Comparison of ENCODE assay signal across 9 mouse cellular contexts in the genomic region with DNA sequence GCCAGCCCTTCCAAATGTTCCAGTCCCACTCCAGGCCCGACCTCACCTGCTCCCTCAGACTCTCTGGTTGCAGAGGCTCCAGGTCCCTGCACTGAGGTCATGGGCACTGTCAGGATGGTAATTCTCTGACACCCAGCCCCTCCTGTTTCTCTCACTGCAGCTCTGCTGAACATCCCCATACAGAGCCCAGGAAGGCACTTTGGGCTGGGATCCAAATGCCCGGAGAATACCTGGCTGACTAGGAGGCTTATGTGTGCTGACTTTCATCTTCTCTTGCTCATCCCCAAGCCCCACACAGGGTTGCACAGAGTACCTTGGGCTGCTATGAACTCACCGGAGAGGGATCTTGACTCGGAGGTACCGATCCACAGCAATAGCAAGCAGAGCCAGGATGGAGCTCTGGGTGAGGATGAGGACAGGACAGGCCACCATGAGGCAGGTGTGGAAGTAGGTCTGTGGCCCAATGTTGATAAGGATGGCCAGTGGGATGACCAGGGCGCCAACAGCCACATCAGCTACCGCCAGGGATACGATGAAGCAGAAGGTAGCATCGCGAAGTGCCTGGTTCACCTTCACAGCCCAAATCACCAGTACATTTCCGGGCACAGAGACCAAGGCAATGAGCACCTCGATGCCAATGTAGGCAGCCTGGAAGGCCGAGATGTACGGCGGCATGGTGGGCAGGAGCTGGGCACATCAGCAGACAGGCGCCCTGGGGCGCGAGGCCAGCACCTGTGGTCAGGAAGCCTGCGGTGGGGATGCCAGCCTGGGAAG. TPM values are rescaled to one million over a fixed set of nuclear protein-coding genes. Genes with fewer than 3 reads are reported as not detected.
DNase-seq lines count a peak whose midpoint lies in the region; ATAC-seq lines count a peak whose summit lies in the region.
"Had no signal": no experiment of that assay in that cellular context is flagged by ENCODE, and none has a peak within 500 bp of the region (broad histone marks: within the 10 kb centered on the region; RNA-seq: fewer than 3 reads in every experiment).

No protein-coding gene starts in this region.

- peak overlapping the region; percentile 85 for H3K27ac ChIP-seq in heart, embryonic 10.5 days
- no peak overlapping the region for H3K27ac ChIP-seq in forebrain, embryonic 11.5 days (ENCODE audit: low read depth, low read length)
- no peak overlapping the region for H3K27ac ChIP-seq in limb, embryonic 13.5 days

- no peaks in the 10 kb centered on the region for H3K36me3 ChIP-seq in heart, embryonic 10.5 days
- no peaks in the 10 kb centered on the region for H3K36me3 ChIP-seq in forebrain, embryonic 11.5 days (ENCODE audit: control insufficient read depth, insufficient read depth, low read length)
- no peaks in the 10 kb centered on the region for H3K36me3 ChIP-seq in limb, embryonic 13.5 days

- H3K4me1 ChIP-seq in heart, embryonic 10.5 days = peaks cover 56% of the 10 kb centered on the region
- H3K4me1 ChIP-seq in forebrain, embryonic 11.5 days (replicated peaks; ENCODE audit: control insufficient read depth, insufficient read depth, low read length) = peaks cover 7% of the 10 kb centered on the region
- H3K4me1 ChIP-seq in limb, embryonic 13.5 days = peaks cover 23% of the 10 kb centered on the region

- H3K4me2 ChIP-seq in forebrain, embryonic 11.5 days (ENCODE audit: low read depth, low read length, severe bottlenecking) = no peak overlapping the region
- peak overlapping the region; percentile 95 for H3K4me2 ChIP-seq in limb, embryonic 13.5 days (replicated peaks)

- WGBS in heart, embryonic 10.5 days = 36% methylated on average over 19 of the region's 19 CpGs
- 45% methylated on average over 19 of the region's 19 CpGs for WGBS in forebrain, embryonic 11.5 days
- whole genome bisulfite sequencing in limb, embryonic 13.5 days = 47% methylated on average over 19 of the region's 19 CpGs

- DNase-seq in heart, embryonic 10.5 days (ENCODE audit: low spot score) = no peak
- no peak for DNase-seq in heart, adult 9 months (ENCODE audit: low spot score in 2 of 2)
- DNase-seq in brain, adult 2 months (ENCODE audit: low read depth, low spot score) = peak; percentile 69
- peak; percentile 49 for DNase-seq in forebrain, embryonic 11.5 days (ENCODE audit: low spot score)
- DNase-seq in spleen, postnatal 14 days (ENCODE audit: low spot score in 2 of 2) = no peak
- DNase-seq in layer of hippocampus, adult 18-20 months (ENCODE audit: low spot score in 2 of 2) = no peak
- DNase-seq in layer of hippocampus, adult 9-11 months = no peak

- ATAC-seq in forebrain, embryonic 11.5 days (replicated peaks; ENCODE audit: low FRiP score) = no peak
- ATAC-seq in limb, embryonic 13.5 days (ENCODE audit: low FRiP score, low read depth) = no peak

- H3K9ac ChIP-seq in forebrain, embryonic 11.5 days (ENCODE audit: low read length) = no peak overlapping the region
- H3K9ac ChIP-seq in limb, embryonic 13.5 days = no peak overlapping the region

- peaks cover 58% of the 10 kb centered on the region for H3K27me3 ChIP-seq in heart, embryonic 10.5 days (ENCODE audit: insufficient read depth, poor library complexity, severe bottlenecking)
- H3K27me3 ChIP-seq in forebrain, embryonic 11.5 days (ENCODE audit: control insufficient read depth, insufficient read depth, low read length) = peaks cover 37% of the 10 kb centered on the region
- H3K27me3 ChIP-seq in limb, embryonic 13.5 days = peaks cover 55% of the 10 kb centered on the region

- H3K9me3 ChIP-seq in heart, embryonic 10.5 days = no peaks in the 10 kb centered on the region
- no peaks in the 10 kb centered on the region for H3K9me3 ChIP-seq in forebrain, embryonic 11.5 days (ENCODE audit: control insufficient read depth, low read length)
- no peaks in the 10 kb centered on the region for H3K9me3 ChIP-seq in limb, embryonic 13.5 days

- peak overlapping the region; percentile 69 for H3K4me3 ChIP-seq in heart, embryonic 10.5 days
- no peak overlapping the region for H3K4me3 ChIP-seq in forebrain, embryonic 11.5 days (ENCODE audit: low read depth, low read length)
- peak overlapping the region; percentile 52 for H3K4me3 ChIP-seq in limb, embryonic 13.5 days

RNA-seq across cellular contexts. Expression of gene Adora1, which starts 1.4 kb away (rescaled TPM):
- 8.0 and 8.1 TPM in 2 replicates for polyA plus RNA-seq in heart, embryonic 10.5 days (2016; fragmentation: Nextera tagmentation; extraction: Ambion mirVana)
- 0.59 and 0.84 TPM in 2 replicates for polyA plus RNA-seq in forebrain, embryonic 11.5 days (2014; fragmentation: Nextera tagmentation; extraction: Ambion mirVana)
- 2.8 and 3.2 TPM in 2 replicates for polyA plus RNA-seq in limb, embryonic 13.5 days (2015; fragmentation: Nextera tagmentation; extraction: Ambion mirVana)
- total RNA-seq in layer of hippocampus, adult 18-20 months (2021) = 100 to 1,000 TPM; 212 to 220 TPM

RNA-seq across cellular contexts. Expression of gene Mybph, which starts 40.6 kb away (rescaled TPM):
- polyA plus RNA-seq in heart, embryonic 10.5 days (2016; fragmentation: Nextera tagmentation; extraction: Ambion mirVana) = 0.33 and 0.43 TPM in 2 replicates
- polyA plus RNA-seq in forebrain, embryonic 11.5 days (2014; fragmentation: Nextera tagmentation; extraction: Ambion mirVana) = not detected in 2 replicates
- 89.8 and 93.2 TPM in 2 replicates for polyA plus RNA-seq in limb, embryonic 13.5 days (2015; fragmentation: Nextera tagmentation; extraction: Ambion mirVana)
- not detected for total RNA-seq in layer of hippocampus, adult 18-20 months (2021)

RNA-seq across cellular contexts. Expression of gene Chil1, which starts 51.9 kb away (rescaled TPM):
- polyA plus RNA-seq in heart, embryonic 10.5 days (2016; fragmentation: Nextera tagmentation; extraction: Ambion mirVana) = 0.87 and 1.1 TPM in 2 replicates
- 0.27 and 0.65 TPM in 2 replicates for polyA plus RNA-seq in forebrain, embryonic 11.5 days (2014; fragmentation: Nextera tagmentation; extraction: Ambion mirVana)
- polyA plus RNA-seq in limb, embryonic 13.5 days (2015; fragmentation: Nextera tagmentation; extraction: Ambion mirVana) = 11.6 and 12.1 TPM in 2 replicates
- 10 to 100 TPM; 17.2 to 22.4 TPM for total RNA-seq in layer of hippocampus, adult 18-20 months (2021)

RNA-seq across cellular contexts. Expression of gene Myog, which starts 55.9 kb away (rescaled TPM):
- polyA plus RNA-seq in heart, embryonic 10.5 days (2016; fragmentation: Nextera tagmentation; extraction: Ambion mirVana) = 0.86 and 2.3 TPM in 2 replicates
- polyA plus RNA-seq in forebrain, embryonic 11.5 days (2014; fragmentation: Nextera tagmentation; extraction: Ambion mirVana) = not detected in 2 replicates
- 171 and 190 TPM in 2 replicates for polyA plus RNA-seq in limb, embryonic 13.5 days (2015; fragmentation: Nextera tagmentation; extraction: Ambion mirVana)
- not detected for total RNA-seq in layer of hippocampus, adult 18-20 months (2021)
- total RNA-seq: layer of hippocampus, postnatal 36 days had no signal

Comparison
In these comparisons a context has a peak if more than half of its experiments do, and no peak if none do; other contexts are left out.
1. DNase-seq: peak in brain, adult 2 months (single experiment) and forebrain, embryonic 11.5 days (single experiment); none in heart, embryonic 10.5 days (single experiment), heart, adult 9 months (0 of 2), spleen, postnatal 14 days (0 of 2), layer of hippocampus, adult 18-20 months (0 of 2) and layer of hippocampus, adult 9-11 months (single experiment).
2. RNA of gene Mybph, which starts 40.6 kb away (polyA plus RNA-seq): 89.8 to 93.2 TPM in limb, embryonic 13.5 days; 0.33 to 0.43 TPM in heart, embryonic 10.5 days and not detected in forebrain, embryonic 11.5 days; every median in the first group is over 10 times any median in the second.